Mouse (Mus musculus) hindbrain, embryonic 10.5 days (tissue): ENCODE measurements around the gene Cped1. TPM values are rescaled to one million over a fixed set of nuclear protein-coding genes. Genes with fewer than 3 reads are reported as not detected.

Experiments used
- DNase-seq: peaks from one replicate; pipeline ENCODE4 v3.0.0-alpha.2; 2017; ENCODE audit warnings: low spot score
- H3K27ac ChIP-seq: fragments of 300-500 bp; sonication (generic); 2 replicates; pipeline ENCODE4 v1.5.1; 2016; ENCODE audit warnings: mild to moderate bottlenecking, moderate library complexity
- H3K27me3 ChIP-seq: fragments of 300-500 bp; sonication (generic); 2 replicates; pipeline ENCODE4 v1.6.1; 2016; ENCODE audit warnings: mild to moderate bottlenecking; ENCODE audit not compliant: poor library complexity, insufficient read depth, severe bottlenecking
- H3K36me3 ChIP-seq: fragments of 300-500 bp; sonication (generic); 2 replicates; pipeline ENCODE4 v1.6.1; 2016; ENCODE audit warnings: mild to moderate bottlenecking, moderate library complexity
- H3K4me1 ChIP-seq: fragments of 300-500 bp; sonication (generic); replicated peaks from 2 replicates; pipeline ENCODE4 v1.6.1; 2016; ENCODE audit warnings: mild to moderate bottlenecking
- H3K4me3 ChIP-seq: fragments of 300-500 bp; sonication (generic); 2 replicates; pipeline ENCODE4 v1.5.1; 2016; ENCODE audit warnings: mild to moderate bottlenecking, moderate library complexity
- H3K9me3 ChIP-seq: fragments of 300-500 bp; sonication (generic); 2 replicates; pipeline ENCODE4 v1.6.1; 2016; ENCODE audit warnings: mild to moderate bottlenecking, moderate library complexity
- WGBS: fragments of 180-500 bp; shearing (Covaris S2); methylation state at CpG from one replicate; pipeline ENCODE4 v1.1.7; 2016; 5-methylcytosine and 5-hydroxymethylcytosine counted together
- polyA plus RNA-seq: library from polyadenylated mRNA; unstranded; fragments of >200 nt; fragmentation: Nextera tagmentation; extraction: Ambion mirVana; gene quantifications from 2 replicates; pipeline ENCODE4 v1.2.1, GENCODE M21; 2016

Cped1 gene
- polyA plus RNA-seq, result 13.7 and 15.7 TPM in 2 replicates

DNA sequence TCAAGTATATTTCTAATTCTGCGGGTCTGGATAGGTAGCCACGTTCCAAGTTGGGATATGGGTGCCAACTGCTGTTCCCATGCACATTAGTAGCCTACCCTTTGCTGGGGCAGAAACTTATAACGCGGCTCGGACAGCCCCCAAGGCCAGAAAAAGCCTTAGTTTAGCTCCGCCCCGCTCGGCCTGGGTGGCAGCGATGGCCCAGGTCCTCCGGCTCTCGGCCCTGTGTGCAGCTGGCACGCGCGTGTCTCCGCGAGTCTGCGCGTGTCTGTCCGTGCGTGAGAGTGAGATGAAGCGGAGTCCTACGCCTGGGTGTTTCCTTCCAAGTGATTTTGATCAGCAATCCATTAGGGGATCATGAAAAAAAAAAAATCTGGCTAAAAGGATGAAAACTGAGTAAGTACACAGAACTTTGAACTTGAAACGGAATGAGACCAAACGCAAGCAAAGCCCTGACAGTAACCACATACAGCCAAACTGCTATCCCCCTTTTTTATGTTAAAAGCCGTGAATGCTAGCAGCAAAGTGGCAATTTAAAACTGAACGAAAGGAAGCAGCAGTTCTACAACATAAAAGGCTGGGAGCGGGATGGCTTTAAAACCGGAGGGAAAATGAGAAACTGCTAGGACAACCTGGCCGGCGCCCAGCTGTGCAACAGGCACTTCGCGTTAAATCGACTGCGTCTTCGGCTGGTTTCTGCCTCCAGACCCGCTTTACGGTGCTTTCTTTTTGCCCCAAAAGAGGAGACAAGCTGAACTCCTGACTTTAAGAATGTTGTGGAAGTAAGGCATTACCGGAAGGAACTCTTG is at the start of gene Cped1:
Gene Cped1, plus strand, starts transcription at position 185 of the 809 bp plus-strand sequence.
- Histone ChIP-seq H3K36me3 (no peaks in the 10 kb centered on the region), H3K4me3 (peak within 1 kb of the TSS; percentile 56), H3K27ac (peak within 1 kb of the TSS; percentile 41), H3K9me3 (no peaks in the 10 kb centered on the region), H3K27me3 (peaks cover 35% of the 10 kb centered on the region), H3K4me1 (peaks cover 18% of the 10 kb centered on the region; the same call in 1 of the 2 replicates)
- DNase-seq, result peak; percentile 68
- WGBS, result under 1% methylated on average over 38 of the region's 38 CpGs

DNA sequence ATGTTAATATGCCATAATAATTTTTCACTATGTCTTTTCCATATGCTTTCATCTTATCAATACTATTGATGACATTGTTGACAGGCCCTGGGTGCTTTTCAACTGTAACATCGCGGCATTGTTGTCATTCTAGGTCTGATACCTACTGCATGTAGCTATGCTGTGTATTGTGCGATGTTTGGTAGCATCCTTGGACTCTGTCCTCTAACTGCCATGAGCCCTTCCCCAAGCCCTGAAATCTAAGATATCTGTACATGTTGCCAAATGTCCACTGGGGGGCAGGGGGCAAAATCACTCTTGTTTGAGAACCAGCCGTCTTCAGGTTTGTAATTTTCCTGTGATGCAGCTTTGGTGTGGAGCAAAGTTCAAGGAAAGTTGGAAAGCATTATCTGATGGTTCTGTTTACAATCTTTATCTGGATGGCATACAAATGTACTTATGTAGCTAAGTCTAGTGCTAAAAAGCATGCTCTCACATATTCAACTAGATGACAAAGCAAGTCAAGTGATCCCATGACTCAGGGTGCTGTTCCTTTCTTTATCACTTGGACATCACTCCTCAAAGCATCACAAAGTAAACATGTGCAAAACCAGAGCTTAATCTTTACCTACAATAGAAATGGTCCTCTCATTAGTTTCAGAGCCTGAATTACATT is 47.6 kb upstream of the Cped1 start:
- Histone ChIP-seq H3K36me3 (no peaks in the 10 kb centered on the region), H3K27ac (no peak overlapping the region), H3K4me1 (no peaks in the 10 kb centered on the region), H3K4me3 (no peak overlapping the region), H3K27me3 (no peaks in the 10 kb centered on the region), H3K9me3 (no peaks in the 10 kb centered on the region)
- WGBS, result 84% methylated on average over 4 of the region's 4 CpGs
- DNase-seq, result no peak

DNA sequence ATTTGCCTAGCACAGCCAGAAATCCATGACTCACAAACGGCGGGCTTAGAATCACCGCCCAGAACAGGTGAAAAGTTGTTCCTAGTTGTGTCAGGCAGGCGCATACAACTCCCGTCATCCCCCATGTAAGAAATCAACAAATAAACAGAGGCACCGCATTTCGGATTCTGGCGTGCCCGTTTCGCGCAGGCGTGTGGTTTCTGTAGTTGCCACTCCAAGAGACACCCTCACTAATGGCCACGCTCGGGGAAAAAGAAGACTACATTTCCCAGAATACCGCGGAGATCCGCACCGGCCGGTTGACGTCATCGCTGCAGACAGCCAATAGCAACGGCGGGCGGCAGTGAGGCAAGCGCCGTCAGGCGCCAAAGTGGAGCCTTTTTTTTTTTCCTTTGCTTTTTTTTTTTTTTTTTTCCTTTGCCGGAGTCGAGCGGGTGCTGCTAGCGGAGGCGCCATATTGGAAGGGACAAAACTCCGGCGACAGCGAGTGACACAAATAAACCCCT is 36.4 kb upstream of the Cped1 start, which contains the start of gene Ing3:
Gene Ing3, plus strand, starts transcription at position 346 of the 506 bp plus-strand sequence.
- peak within 1 kb of the TSS; percentile 98 for H3K27ac ChIP-seq
- WGBS, result under 1% methylated on average over 35 of the region's 35 CpGs
- H3K9me3 ChIP-seq, result no peaks in the 10 kb centered on the region
- DNase-seq, result peak; percentile 98
- H3K4me1 ChIP-seq, result peaks cover 12% of the 10 kb centered on the region
- peak within 1 kb of the TSS; percentile 79 for H3K4me3 ChIP-seq
- H3K27me3 ChIP-seq, result no peaks in the 10 kb centered on the region
- H3K36me3 ChIP-seq, result peaks cover 23% of the 10 kb centered on the region

DNA sequence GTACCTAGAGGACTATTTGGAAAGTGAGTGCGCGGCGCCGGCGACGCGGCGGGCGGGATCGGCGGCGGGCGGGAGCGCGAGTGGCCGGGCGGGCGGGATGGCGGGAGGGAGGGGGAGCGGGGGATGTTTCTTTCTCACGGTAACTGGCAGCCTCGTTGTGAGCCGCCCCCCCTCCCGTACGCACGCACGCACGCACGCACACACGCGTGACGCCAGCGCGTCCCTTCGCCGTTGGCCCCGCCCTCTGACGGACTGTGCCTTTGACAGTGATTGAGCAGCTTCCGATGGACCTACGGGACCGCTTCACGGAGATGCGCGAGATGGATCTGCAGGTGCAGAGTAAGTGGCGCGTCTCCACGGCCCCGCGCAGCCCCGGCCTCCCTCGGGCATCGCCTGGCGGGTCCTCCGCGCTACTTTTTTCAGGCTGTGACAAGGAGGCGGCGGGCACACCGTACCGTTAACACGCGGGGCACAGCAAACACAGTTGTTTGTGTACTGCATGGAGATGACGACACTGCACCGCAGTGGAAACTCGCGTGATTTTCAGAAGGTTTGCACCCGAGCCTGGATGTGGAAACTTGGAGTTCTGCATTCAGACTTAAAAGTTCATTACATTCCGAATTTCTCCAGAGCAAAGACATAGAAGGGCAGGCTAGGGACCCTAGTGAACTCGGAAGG is 35.8 kb upstream of the Cped1 start:
- DNase-seq, result peak; percentile 96

DNA sequence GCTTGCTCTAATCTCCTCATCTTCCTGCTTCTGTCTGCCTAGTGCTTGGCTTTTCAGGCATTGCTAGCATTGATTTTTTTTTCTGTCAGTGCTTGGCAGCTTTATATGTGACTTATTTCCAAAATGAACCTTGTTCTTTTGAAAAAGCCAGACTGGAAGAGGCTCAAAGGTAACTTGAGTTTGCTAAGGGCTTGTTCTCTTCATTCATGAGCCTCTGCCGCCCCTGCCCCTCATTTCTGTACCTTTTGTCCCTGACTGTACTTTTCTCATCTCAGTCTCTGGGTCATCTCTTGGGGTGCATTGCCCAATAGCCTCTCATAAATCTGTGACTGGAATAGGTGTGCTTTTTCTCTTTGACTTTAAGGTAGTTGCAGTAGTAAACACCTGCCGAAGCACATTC is 35.0 kb upstream of the Cped1 start:
- H3K4me1 ChIP-seq, result peaks cover 12% of the 10 kb centered on the region
- peak overlapping the region; percentile 98 for H3K27ac ChIP-seq
- 81% methylated on average over 2 of the region's 2 CpGs for WGBS
- no peaks in the 10 kb centered on the region for H3K27me3 ChIP-seq
- DNase-seq, result no peak
- no peaks in the 10 kb centered on the region for H3K9me3 ChIP-seq
- peak overlapping the region; percentile 79 for H3K4me3 ChIP-seq
- H3K36me3 ChIP-seq, result peaks cover 37% of the 10 kb centered on the region

More for the DNA sequence above, 35.8 kb upstream of the Cped1 start:
- Histone ChIP-seq H3K4me1 (peaks cover 12% of the 10 kb centered on the region), H3K27me3 (no peaks in the 10 kb centered on the region), H3K4me3 (peak overlapping the region; percentile 79), H3K27ac (peak overlapping the region; percentile 98), H3K36me3 (peaks cover 29% of the 10 kb centered on the region), H3K9me3 (no peaks in the 10 kb centered on the region)
- under 1% methylated on average over 68 of the region's 68 CpGs for WGBS

DNA sequence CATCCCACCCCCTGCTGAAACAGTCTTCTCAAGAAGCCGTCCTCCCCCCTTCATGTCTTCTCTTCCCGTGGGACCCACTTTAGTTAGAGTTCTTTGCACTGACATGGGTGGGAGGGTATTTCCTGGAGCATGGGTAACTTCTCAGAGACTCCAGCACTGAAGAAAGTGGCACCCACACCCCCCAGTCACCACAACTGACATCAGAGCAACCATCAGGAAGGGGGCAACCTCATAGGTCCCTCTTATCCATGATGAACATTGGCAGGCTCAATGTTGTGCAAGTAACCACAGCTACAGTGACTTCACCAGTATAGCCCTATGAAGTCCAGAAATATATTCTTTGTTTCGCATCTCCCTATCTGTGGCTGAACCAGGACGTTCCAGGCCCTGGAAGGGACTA is 30.2 kb upstream of the Cped1 start:
- no peaks in the 10 kb centered on the region for H3K9me3 ChIP-seq
- H3K27me3 ChIP-seq, result no peaks in the 10 kb centered on the region
- DNase-seq, result no peak
- H3K27ac ChIP-seq, result no peak overlapping the region
- peaks cover 74% of the 10 kb centered on the region for H3K36me3 ChIP-seq
- WGBS, result 89% methylated on average over 4 of the region's 4 CpGs
- no peak overlapping the region for H3K4me3 ChIP-seq
- H3K4me1 ChIP-seq, result peaks cover 5% of the 10 kb centered on the region

DNA sequence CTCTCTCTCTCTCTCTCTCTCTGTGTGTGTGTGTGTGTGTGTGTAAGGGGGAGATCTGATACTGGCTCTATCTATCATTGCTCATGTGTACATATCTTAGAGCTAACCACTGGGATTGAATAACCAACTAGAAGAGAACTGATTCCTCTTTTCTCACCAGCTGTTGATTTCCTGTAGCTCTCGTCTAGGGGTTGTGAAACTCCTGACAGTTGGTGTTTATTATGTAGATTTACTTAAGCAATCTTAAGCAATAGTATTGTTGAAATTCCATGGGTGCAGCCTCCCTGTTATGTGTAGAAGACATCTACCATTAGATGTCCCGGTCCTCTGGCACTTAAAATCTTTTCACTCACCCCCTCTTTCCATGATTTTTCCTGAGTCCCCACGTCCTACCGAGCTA is 26.8 kb upstream of the Cped1 start:
- H3K36me3 ChIP-seq, result peaks cover 60% of the 10 kb centered on the region
- H3K27ac ChIP-seq, result no peak overlapping the region
- DNase-seq, result no peak
- H3K4me3 ChIP-seq, result no peak overlapping the region
- 90% methylated on average over 4 of the region's 4 CpGs for WGBS
- H3K4me1 ChIP-seq, result no peaks in the 10 kb centered on the region
- H3K9me3 ChIP-seq, result no peaks in the 10 kb centered on the region
- H3K27me3 ChIP-seq, result no peaks in the 10 kb centered on the region

DNA sequence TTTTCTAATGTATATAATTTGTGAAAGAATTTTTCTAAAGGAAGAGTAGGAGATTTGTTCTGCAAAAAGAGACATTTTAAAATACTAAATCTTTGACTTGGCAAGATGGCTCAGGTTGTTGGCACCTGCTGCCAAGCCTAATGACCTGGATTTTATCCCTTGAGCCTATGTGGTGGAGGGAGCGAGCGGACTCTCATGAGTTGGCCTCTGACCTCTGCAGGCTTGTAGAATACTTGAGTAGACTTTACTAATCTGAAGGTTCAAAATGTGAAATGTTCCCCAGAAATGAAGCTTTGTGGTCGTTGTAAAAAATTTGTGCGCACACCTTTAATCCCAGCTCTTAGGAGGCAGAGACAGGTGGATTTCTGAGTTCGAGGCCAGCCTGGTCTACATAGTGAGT is 25.8 kb upstream of the Cped1 start:
- H3K9me3 ChIP-seq, result no peaks in the 10 kb centered on the region
- no peaks in the 10 kb centered on the region for H3K4me1 ChIP-seq
- H3K27me3 ChIP-seq, result no peaks in the 10 kb centered on the region
- H3K36me3 ChIP-seq, result peaks cover 58% of the 10 kb centered on the region
- no peak overlapping the region for H3K27ac ChIP-seq
- DNase-seq, result no peak
- H3K4me3 ChIP-seq, result no peak overlapping the region
- 94% methylated on average over 5 of the region's 5 CpGs for WGBS

DNA sequence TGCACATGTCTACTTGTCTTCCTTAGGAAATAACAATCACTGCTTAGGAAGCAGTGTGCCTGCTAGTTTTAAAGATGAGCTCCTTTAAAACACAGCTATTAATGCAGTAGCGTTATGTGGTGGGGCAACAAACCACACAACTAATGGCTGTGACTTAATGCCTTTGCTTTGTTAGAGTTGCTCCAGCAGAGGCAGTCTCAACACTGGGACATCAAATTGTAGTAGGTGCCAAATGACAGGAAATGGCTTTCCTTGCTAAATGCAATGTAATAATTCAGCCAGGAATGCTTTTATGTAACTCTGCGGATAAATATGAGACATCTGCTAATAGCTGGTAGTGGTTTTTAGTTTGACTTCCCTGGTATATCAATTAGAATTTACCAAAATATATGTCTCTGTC is 8.2 kb upstream of the Cped1 start:
- no peaks in the 10 kb centered on the region for H3K9me3 ChIP-seq
- H3K4me3 ChIP-seq, result no peak overlapping the region
- 90% methylated on average over 2 of the region's 2 CpGs for WGBS
- no peaks in the 10 kb centered on the region for H3K4me1 ChIP-seq
- no peak overlapping the region for H3K27ac ChIP-seq
- H3K36me3 ChIP-seq, result peaks cover 30% of the 10 kb centered on the region
- DNase-seq, result no peak
- no peaks in the 10 kb centered on the region for H3K27me3 ChIP-seq

DNA sequence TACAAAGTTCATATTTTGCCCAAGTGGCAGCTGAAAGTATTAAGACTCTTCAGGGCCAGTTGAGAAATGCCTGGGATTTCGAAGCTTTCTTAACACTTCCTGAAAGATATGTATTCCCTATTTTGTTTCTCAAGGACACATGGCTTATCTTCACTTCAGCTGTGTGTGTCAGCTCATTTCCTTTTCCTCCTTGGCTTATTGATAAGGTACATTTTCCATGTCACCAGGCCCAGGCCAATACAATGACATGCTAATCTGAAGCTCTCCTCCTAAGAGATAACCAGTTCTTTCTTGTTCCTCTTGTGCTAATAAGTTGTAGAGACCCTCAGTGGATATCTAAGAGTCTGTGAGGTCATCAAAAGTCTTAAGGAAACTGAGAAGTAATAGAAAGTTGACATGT is 4.6 kb upstream of the Cped1 start:
- 81% methylated on average over 1 of the region's 1 CpGs for WGBS
- peaks cover 9% of the 10 kb centered on the region for H3K27me3 ChIP-seq

DNA sequence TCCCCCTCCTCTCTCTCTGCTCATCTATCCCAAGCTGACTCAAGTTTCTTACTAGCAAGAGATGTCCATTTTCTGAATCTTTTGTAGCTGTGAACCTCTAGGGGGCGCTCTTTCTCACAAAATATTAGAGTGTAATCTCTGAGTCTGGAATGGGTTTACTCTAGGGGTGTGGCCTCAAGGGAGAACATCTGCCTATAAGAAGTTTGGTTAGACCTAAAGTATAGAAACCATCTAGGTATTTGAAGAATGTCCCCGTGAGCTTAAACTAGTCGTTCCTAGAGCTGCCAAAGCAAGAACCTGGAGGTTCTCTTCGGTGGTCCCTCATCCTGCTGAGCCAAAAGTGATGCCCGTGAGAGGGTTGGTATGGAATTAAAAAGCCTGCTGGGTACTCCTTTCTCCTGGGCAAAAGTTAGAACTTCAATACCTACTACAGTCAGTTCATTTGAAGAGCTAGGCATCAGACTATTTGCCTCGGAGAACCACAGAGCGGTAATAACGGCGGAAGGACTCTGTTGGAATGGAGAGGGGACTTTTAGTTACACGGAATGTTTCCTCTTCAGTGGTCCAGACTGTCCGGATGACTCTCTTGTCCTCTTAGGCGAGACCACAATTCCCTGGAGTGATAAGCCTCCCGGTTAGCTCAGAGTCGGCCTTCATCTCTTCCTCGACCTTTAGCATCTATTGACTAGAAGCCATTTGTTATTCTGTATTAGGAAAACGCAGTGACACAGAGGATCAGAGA is 555 bp upstream of the Cped1 start:
- H3K4me3 ChIP-seq, result peak overlapping the region; percentile 56
- peak overlapping the region; percentile 41; the same call in 1 of the 2 replicates for H3K27ac ChIP-seq

More for the DNA sequence above, 4.6 kb upstream of the Cped1 start:
- Histone ChIP-seq H3K9me3 (no peaks in the 10 kb centered on the region), H3K36me3 (0 out of 2 replicates have a peak, but pooled peaks cover 4% of the 10 kb centered on the region), H3K4me1 (peaks cover 9% of the 10 kb centered on the region; the same call in 1 of the 2 replicates), H3K27ac (no peak overlapping the region), H3K4me3 (no peak overlapping the region)
- no peak for DNase-seq

More for the DNA sequence above, 555 bp upstream of the Cped1 start:
- Histone ChIP-seq H3K4me1 (peaks cover 18% of the 10 kb centered on the region; the same call in 1 of the 2 replicates), H3K9me3 (no peaks in the 10 kb centered on the region), H3K27me3 (peaks cover 35% of the 10 kb centered on the region), H3K36me3 (no peaks in the 10 kb centered on the region)
- 9% methylated on average over 16 of the region's 16 CpGs for WGBS
- peak; percentile 44 for DNase-seq
